Mouse (Mus musculus) C2C12 (cell line): ENCODE measurements around the gene Gm20388. TPM values are rescaled to one million over a fixed set of nuclear protein-coding genes. Genes with fewer than 3 reads are reported as not detected.

Experiments used
- H3K27me3 ChIP-seq: one replicate; pipeline ENCODE4 v1.6.1; 2011; ENCODE audit not compliant: control insufficient read depth, insufficient read depth, insufficient read length
- H3K36me3 ChIP-seq: one replicate; pipeline ENCODE4 v1.6.1; 2011; ENCODE audit not compliant: control insufficient read depth, insufficient read depth
- H3K4me3 ChIP-seq: one replicate; pipeline ENCODE4 v1.5.1; 2011; ENCODE audit warnings: mild to moderate bottlenecking, control low read depth; ENCODE audit not compliant: poor library complexity, insufficient read depth, severe bottlenecking
- H3K79me2 ChIP-seq: one replicate; pipeline ENCODE4 v1.6.1; 2011; ENCODE audit not compliant: control insufficient read depth, insufficient read depth
- H3K79me3 ChIP-seq: one replicate; pipeline ENCODE4 v1.6.1; 2011; ENCODE audit warnings: low read depth, control low read depth
- H3ac ChIP-seq: one replicate; pipeline ENCODE3; 2011; ENCODE audit warnings: low read depth; ENCODE audit not compliant: control insufficient read depth, insufficient read length
- CEBPB ChIP-seq: IDR thresholded peaks from one replicate; pipeline ENCODE4 v1.6.1; 2011; ENCODE audit warnings: low read depth, mild to moderate bottlenecking, control low read depth, moderate library complexity
- CTCF ChIP-seq: IDR thresholded peaks from one replicate; pipeline ENCODE4 v1.5.1; 2011; ENCODE audit not compliant: control insufficient read depth, insufficient read depth, insufficient read length
- FOSL1 ChIP-seq: IDR thresholded peaks from one replicate; pipeline ENCODE4 v1.8.0; 2011; ENCODE audit warnings: mild to moderate bottlenecking, low read length; ENCODE audit not compliant: poor library complexity, insufficient read depth, severe bottlenecking
- MAX ChIP-seq: IDR thresholded peaks from one replicate; pipeline ENCODE4 v1.6.1; 2011; ENCODE audit warnings: mild to moderate bottlenecking, control low read depth
- MYOD1 ChIP-seq: IDR thresholded peaks from one replicate; pipeline ENCODE4 v1.6.1; 2011; ENCODE audit warnings: low read depth; ENCODE audit not compliant: control insufficient read depth, insufficient read length
- MYOG ChIP-seq: IDR thresholded peaks from one replicate; pipeline ENCODE4 v1.6.1; 2011; ENCODE audit not compliant: control insufficient read depth, insufficient read length; ENCODE audit errors: extremely low read depth
- USF1 ChIP-seq: IDR thresholded peaks from one replicate; pipeline ENCODE4 v1.6.1; 2011; ENCODE audit warnings: low read depth, mild to moderate bottlenecking, control low read depth, moderate library complexity
- polyA plus RNA-seq: library from polyadenylated mRNA; unstranded; fragments of >200 nt; fragmentation: generic; extraction: Trizol; gene quantifications from one replicate; pipeline ENCODE4 v1.2.1, GENCODE M21; 2012; ENCODE audit warnings: missing spikeins

Gene Gm20388
- polyA plus RNA-seq, 1 experiment = 15.0 TPM

GRCm38 (mm10) chr8:123415967-123416943, 3505.6 kb downstream of the Gm20388 start:
- Histone ChIP-seq H3K79me3 (peaks cover 3% of the 10 kb centered on the region), H3K36me3 (peaks cover 27% of the 10 kb centered on the region), H3K4me3 (no peak overlapping the region), H3K27me3 (no peaks in the 10 kb centered on the region), H3K79me2 (peaks cover 41% of the 10 kb centered on the region), H3ac (no peak overlapping the region)
- TF ChIP-seq MYOG (no peak), CTCF (no peak), FOSL1 (no peak), MYOD1 (no peak), MAX (no peak), CEBPB (no peak), USF1 (no peak)

- Histone ChIP-seq H3ac (no peak overlapping the region), H3K27me3 (no peaks in the 10 kb centered on the region), H3K4me3 (no peak overlapping the region), H3K79me2 (peaks cover 39% of the 10 kb centered on the region), H3K79me3 (peaks cover 3% of the 10 kb centered on the region), H3K36me3 (peaks cover 27% of the 10 kb centered on the region)
- TF ChIP-seq MYOG = no peak
- no peak for TF ChIP-seq USF1
- TF ChIP-seq CTCF = no peak
Measured at GRCm38 (mm10) chr8:123416944-123417555, 3506.4 kb downstream of the Gm20388 start.

GRCm38 (mm10) chr8:123419711-123420110, 3509.1 kb downstream of the Gm20388 start:
- Histone ChIP-seq H3K4me3 (no peak overlapping the region), H3K79me3 (peaks cover 2% of the 10 kb centered on the region), H3K36me3 (peaks cover 27% of the 10 kb centered on the region), H3K27me3 (no peaks in the 10 kb centered on the region), H3ac (no peak overlapping the region), H3K79me2 (peaks cover 19% of the 10 kb centered on the region)
- TF ChIP-seq CEBPB = no peak

- no peak overlapping the region for H3K4me3 ChIP-seq
Measured at GRCm38 (mm10) chr8:123420525-123421281, 3510.1 kb downstream of the Gm20388 start.

GRCm38 (mm10) chr8:123421325-123421724, 3510.7 kb downstream of the Gm20388 start:
- H3K79me3 ChIP-seq = no peaks in the 10 kb centered on the region
- H3K4me3 ChIP-seq = no peak overlapping the region
- no peak overlapping the region for H3ac ChIP-seq
- peaks cover 27% of the 10 kb centered on the region for H3K36me3 ChIP-seq
- TF ChIP-seq MYOG = no peak
- TF ChIP-seq MAX = no peak
- TF ChIP-seq USF1 = no peak
- TF ChIP-seq MYOD1 = no peak
- no peak for TF ChIP-seq FOSL1
- no peak for TF ChIP-seq CEBPB
- no peak for TF ChIP-seq CTCF
- no peaks in the 10 kb centered on the region for H3K27me3 ChIP-seq
- H3K79me2 ChIP-seq = peaks cover 7% of the 10 kb centered on the region

More at GRCm38 (mm10) chr8:123420525-123421281, 3510.1 kb downstream of the Gm20388 start:
- no peak for TF ChIP-seq MYOD1
- TF ChIP-seq FOSL1 = no peak
- no peak for TF ChIP-seq MAX
- TF ChIP-seq MYOG = no peak
- TF ChIP-seq CTCF = no peak
- TF ChIP-seq USF1 = no peak
- TF ChIP-seq CEBPB = no peak
- Histone ChIP-seq H3K27me3 (no peaks in the 10 kb centered on the region), H3ac (no peak overlapping the region), H3K79me3 (no peaks in the 10 kb centered on the region), H3K79me2 (peaks cover 13% of the 10 kb centered on the region), H3K36me3 (peaks cover 27% of the 10 kb centered on the region)
